Mouse (Mus musculus) kidney, adult 2 months (tissue): Measurements from ENCODE around the gene Npy5r.

Source experiments
- CTCF ChIP-seq: fragments of 200-500 bp; conservative IDR thresholded peaks from 2 replicates; pipeline ENCODE4 v1.5.1; 2011; ENCODE audit warnings: low read depth, mild to moderate bottlenecking, control low read depth, low read length, moderate library complexity, mixed read lengths; ENCODE audit not compliant: insufficient read depth, insufficient read length
- POLR2A ChIP-seq: fragments of 200-500 bp; IDR thresholded peaks from one replicate; pipeline ENCODE4 v1.6.1; 2011; ENCODE audit warnings: low read depth, low read length, control low read depth

DNA sequence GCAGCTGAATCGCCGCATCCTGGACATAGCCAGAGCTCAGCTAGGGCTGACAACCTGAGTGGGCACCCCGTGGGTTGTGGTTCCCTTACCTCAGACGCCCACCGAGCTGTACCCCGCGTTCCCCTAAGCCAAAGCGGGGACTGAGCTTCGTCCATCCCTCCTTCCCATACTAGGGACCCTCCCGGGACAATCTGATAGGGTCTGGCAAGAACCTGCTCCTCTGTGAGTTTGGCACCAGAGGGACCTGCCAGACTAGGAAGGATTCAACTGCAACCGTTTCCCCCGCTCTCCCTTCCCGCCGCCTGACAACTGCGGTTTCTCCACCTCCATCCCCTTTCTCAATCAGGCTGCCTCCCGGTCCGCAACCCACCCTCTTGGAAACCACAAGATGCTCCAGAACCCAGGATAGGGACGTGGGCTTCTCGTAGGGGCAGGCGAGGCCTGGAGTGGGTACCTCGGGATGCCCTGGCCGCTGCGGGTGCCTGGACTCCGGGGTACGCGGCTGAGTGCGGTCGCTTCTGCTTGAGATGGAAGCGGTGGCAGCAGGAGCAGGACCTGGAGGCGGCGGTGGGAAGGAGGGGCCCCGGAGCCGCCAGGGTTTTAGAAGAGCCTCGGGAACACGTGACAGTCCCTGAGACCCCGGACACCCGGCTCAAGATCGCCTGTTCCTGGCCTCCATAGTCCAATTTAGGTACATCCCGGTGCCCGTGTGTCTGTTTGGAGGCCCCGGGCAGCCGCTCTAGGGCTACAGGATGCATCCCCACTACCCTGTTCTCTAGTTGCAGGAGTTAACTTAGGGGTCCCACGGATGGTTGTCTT lies at the start of gene Npy5r:
- TF ChIP-seq POLR2A: no peak
- TF ChIP-seq CTCF: no peak
